Mouse (Mus musculus) C2C12 (cell line): ENCODE measurements around the gene Rhobtb1. TPM values are rescaled to one million over a fixed set of nuclear protein-coding genes. Genes with fewer than 3 reads are reported as not detected.

ENCODE experiments used
- H3K27me3 ChIP-seq: one replicate; pipeline ENCODE4 v1.6.1; 2011; ENCODE audit not compliant: control insufficient read depth, insufficient read depth, insufficient read length
- H3K36me3 ChIP-seq: one replicate; pipeline ENCODE4 v1.6.1; 2011; ENCODE audit not compliant: control insufficient read depth, insufficient read depth
- H3K4me3 ChIP-seq: one replicate; pipeline ENCODE4 v1.5.1; 2011; ENCODE audit warnings: mild to moderate bottlenecking, control low read depth; ENCODE audit not compliant: poor library complexity, insufficient read depth, severe bottlenecking
- H3K79me2 ChIP-seq: one replicate; pipeline ENCODE4 v1.6.1; 2011; ENCODE audit not compliant: control insufficient read depth, insufficient read depth
- H3K79me3 ChIP-seq: one replicate; pipeline ENCODE4 v1.6.1; 2011; ENCODE audit warnings: low read depth, control low read depth
- H3ac ChIP-seq: one replicate; pipeline ENCODE3; 2011; ENCODE audit warnings: low read depth; ENCODE audit not compliant: control insufficient read depth, insufficient read length
- CEBPB ChIP-seq: IDR thresholded peaks from one replicate; pipeline ENCODE4 v1.6.1; 2011; ENCODE audit warnings: low read depth, mild to moderate bottlenecking, control low read depth, moderate library complexity
- CTCF ChIP-seq: IDR thresholded peaks from one replicate; pipeline ENCODE4 v1.5.1; 2011; ENCODE audit not compliant: control insufficient read depth, insufficient read depth, insufficient read length
- FOSL1 ChIP-seq: IDR thresholded peaks from one replicate; pipeline ENCODE4 v1.8.0; 2011; ENCODE audit warnings: mild to moderate bottlenecking, low read length; ENCODE audit not compliant: poor library complexity, insufficient read depth, severe bottlenecking
- MAX ChIP-seq: IDR thresholded peaks from one replicate; pipeline ENCODE4 v1.6.1; 2011; ENCODE audit warnings: mild to moderate bottlenecking, control low read depth
- MYOD1 ChIP-seq: IDR thresholded peaks from one replicate; pipeline ENCODE4 v1.6.1; 2011; ENCODE audit warnings: low read depth; ENCODE audit not compliant: control insufficient read depth, insufficient read length
- MYOG ChIP-seq: IDR thresholded peaks from one replicate; pipeline ENCODE4 v1.6.1; 2011; ENCODE audit not compliant: control insufficient read depth, insufficient read length; ENCODE audit errors: extremely low read depth
- USF1 ChIP-seq: IDR thresholded peaks from one replicate; pipeline ENCODE4 v1.6.1; 2011; ENCODE audit warnings: low read depth, mild to moderate bottlenecking, control low read depth, moderate library complexity
- polyA plus RNA-seq: library from polyadenylated mRNA; unstranded; fragments of >200 nt; fragmentation: generic; extraction: Trizol; gene quantifications from one replicate; pipeline ENCODE4 v1.2.1, GENCODE M21; 2012; ENCODE audit warnings: missing spikeins

The Rhobtb1 gene
- polyA plus RNA-seq, 1 experiment, result 3.8 TPM

GRCm38 (mm10) chr10:69288086-69288485, 136.9 kb downstream of the Rhobtb1 start:
- no peaks in the 10 kb centered on the region for H3K79me2 ChIP-seq
- peaks cover 22% of the 10 kb centered on the region for H3K36me3 ChIP-seq
- no peaks in the 10 kb centered on the region for H3K79me3 ChIP-seq
- no peak overlapping the region for H3K4me3 ChIP-seq
- no peak overlapping the region for H3ac ChIP-seq
- TF ChIP-seq CTCF, result no peak
- TF ChIP-seq USF1, result no peak
- TF ChIP-seq FOSL1, result no peak
- TF ChIP-seq MYOG, result no peak
- TF ChIP-seq CEBPB, result no peak
- no peak for TF ChIP-seq MYOD1
- no peak for TF ChIP-seq MAX
- H3K27me3 ChIP-seq, result no peaks in the 10 kb centered on the region

DNA sequence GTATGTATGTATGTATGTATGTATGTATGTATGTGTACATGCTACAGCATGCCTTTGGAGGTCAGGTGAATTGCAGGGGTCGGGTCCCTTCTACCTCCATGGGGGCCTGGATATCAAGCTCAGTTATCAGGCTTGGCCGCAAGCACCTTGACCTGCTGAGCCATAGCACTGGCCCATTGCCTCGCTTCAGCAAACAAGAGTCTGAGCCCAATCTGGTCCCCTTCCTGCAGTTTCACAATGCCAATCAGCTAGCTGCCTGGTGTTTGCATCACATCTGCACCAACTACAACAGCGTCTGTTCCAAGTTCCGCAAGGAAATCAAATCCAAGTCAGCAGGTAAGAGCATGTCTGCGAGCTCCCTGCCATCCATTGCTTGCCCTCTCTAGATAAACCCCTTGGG, 137.5 kb downstream of the Rhobtb1 start:
- Histone ChIP-seq H3K79me3 (no peaks in the 10 kb centered on the region), H3K27me3 (no peaks in the 10 kb centered on the region), H3K79me2 (no peaks in the 10 kb centered on the region), H3K4me3 (no peak overlapping the region), H3ac (no peak overlapping the region), H3K36me3 (peaks cover 21% of the 10 kb centered on the region)
- TF ChIP-seq FOSL1 (no peak), CEBPB (no peak), MYOD1 (no peak), MAX (no peak), CTCF (no peak), MYOG (no peak), USF1 (no peak)

- Histone ChIP-seq H3K79me3 (no peaks in the 10 kb centered on the region), H3K79me2 (no peaks in the 10 kb centered on the region), H3K36me3 (peaks cover 10% of the 10 kb centered on the region), H3K27me3 (no peaks in the 10 kb centered on the region), H3ac (no peak overlapping the region), H3K4me3 (no peak overlapping the region)
- TF ChIP-seq USF1, result no peak
- no peak for TF ChIP-seq MYOD1
These were observed 139.5 kb downstream of the Rhobtb1 start for GRCm38 (mm10) chr10:69290736-69291135.

- H3K4me3 ChIP-seq, result no peak overlapping the region
- no peaks in the 10 kb centered on the region for H3K79me3 ChIP-seq
- H3ac ChIP-seq, result no peak overlapping the region
- no peaks in the 10 kb centered on the region for H3K27me3 ChIP-seq
- no peaks in the 10 kb centered on the region for H3K79me2 ChIP-seq
- no peak for TF ChIP-seq MYOD1
- no peak for TF ChIP-seq MAX
- TF ChIP-seq CEBPB, result no peak
- TF ChIP-seq CTCF, result no peak
- no peaks in the 10 kb centered on the region for H3K36me3 ChIP-seq
These were observed 144.7 kb downstream of the Rhobtb1 start for GRCm38 (mm10) chr10:69295919-69296318.

GRCm38 (mm10) chr10:69299985-69300384, 148.8 kb downstream of the Rhobtb1 start:
- Histone ChIP-seq H3K36me3 (no peaks in the 10 kb centered on the region), H3ac (no peak overlapping the region), H3K79me3 (no peaks in the 10 kb centered on the region), H3K79me2 (no peaks in the 10 kb centered on the region), H3K4me3 (no peak overlapping the region), H3K27me3 (no peaks in the 10 kb centered on the region)
- no peak for TF ChIP-seq CTCF
- TF ChIP-seq CEBPB, result no peak
- no peak for TF ChIP-seq MYOD1
- TF ChIP-seq USF1, result no peak

- H3K36me3 ChIP-seq, result no peaks in the 10 kb centered on the region
- H3K79me2 ChIP-seq, result no peaks in the 10 kb centered on the region
- no peak overlapping the region for H3K4me3 ChIP-seq
- H3K27me3 ChIP-seq, result no peaks in the 10 kb centered on the region
- H3K79me3 ChIP-seq, result no peaks in the 10 kb centered on the region
- H3ac ChIP-seq, result no peak overlapping the region
- TF ChIP-seq USF1 (no peak), FOSL1 (no peak), MAX (no peak), MYOD1 (no peak), CTCF (no peak), MYOG (no peak), CEBPB (no peak)
These were observed 151.4 kb downstream of the Rhobtb1 start for GRCm38 (mm10) chr10:69302667-69303066.
